Mouse (Mus musculus) erythroid progenitor cell, adult 5-6 weeks (primary cell): ENCODE data around the gene Crtap. TPM values are rescaled to one million over a fixed set of nuclear protein-coding genes. Genes with fewer than 3 reads are reported as not detected.
"Not testable (repeated sequence)": the region's sequence is repeated elsewhere in the genome, so short reads cannot be mapped to it uniquely, and the experiment has no call there.

Experiments
- ATAC-seq: replicated peaks from 2 replicates; pipeline ENCODE4 v1.8.0; 2016; ENCODE audit warnings: moderate number of reproducible peaks, mild to moderate bottlenecking, moderate TSS enrichment, inconsistent platforms; ENCODE audit not compliant: poor library complexity, low FRiP score, severe bottlenecking
- total RNA-seq, 2 experiments: library from RNA; stranded (forward) in 1 of 2; stranded (reverse) in 1 of 2; fragments of 150-400 nt in 1 of 2; fragments of 186-747, 209-891 nt in 1 of 2; gene quantifications; 2 replicates each; pipeline versions ENCODE4 v1.2.3 to v1.2.4; 2015 to 2017; ENCODE audit warnings: low replicate concordance in 2 of 2

The Crtap gene
- total RNA-seq, 2 experiments from 2014 or later: 3.5 to 10.1 TPM

DNA sequence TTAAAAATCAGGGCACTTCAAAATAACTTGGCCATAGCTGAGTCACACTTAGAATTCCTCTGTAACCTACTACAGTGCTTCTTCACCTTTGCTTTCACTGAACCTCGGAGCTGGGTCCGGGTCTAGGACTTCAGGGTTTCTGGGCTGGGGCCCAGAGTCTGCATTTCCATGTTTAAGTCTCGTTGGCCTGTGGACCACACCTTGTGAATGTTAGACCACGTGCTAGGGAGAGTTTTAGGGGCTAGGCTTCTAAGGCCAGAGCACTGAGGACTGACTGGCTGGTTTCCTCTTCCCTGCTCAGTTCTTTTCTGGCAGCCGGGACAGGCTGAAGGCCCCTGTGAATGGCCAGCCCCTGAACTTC, 10.1 kb upstream of the Crtap start:
- no peak for ATAC-seq

GRCm38 (mm10) chr9:114399680-114400079, 9.2 kb upstream of the Crtap start:
- 0 out of 2 replicates have a peak, but pooled peaks have one; percentile 31 for ATAC-seq

DNA sequence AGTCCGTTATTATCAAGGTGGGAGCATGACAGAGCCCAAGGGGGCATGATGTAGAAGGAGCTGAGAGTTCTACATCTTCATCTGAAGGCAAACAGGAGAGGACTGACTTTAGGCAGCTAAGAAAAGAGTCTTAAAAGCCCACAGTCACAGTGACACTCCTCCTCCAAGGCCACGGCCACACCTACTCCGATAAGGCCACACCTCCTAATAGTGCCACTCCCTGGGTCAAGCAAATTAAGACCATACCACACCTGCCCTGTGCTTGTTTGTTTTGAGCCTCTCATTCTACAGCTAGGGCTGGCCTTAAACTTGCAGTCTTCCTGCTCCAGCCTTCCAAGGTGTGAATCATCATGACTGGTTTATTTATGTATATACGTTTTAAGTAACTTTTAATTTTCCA, 4.8 kb upstream of the Crtap start:
- peak; percentile 56; the same call in 1 of the 2 replicates for ATAC-seq

DNA sequence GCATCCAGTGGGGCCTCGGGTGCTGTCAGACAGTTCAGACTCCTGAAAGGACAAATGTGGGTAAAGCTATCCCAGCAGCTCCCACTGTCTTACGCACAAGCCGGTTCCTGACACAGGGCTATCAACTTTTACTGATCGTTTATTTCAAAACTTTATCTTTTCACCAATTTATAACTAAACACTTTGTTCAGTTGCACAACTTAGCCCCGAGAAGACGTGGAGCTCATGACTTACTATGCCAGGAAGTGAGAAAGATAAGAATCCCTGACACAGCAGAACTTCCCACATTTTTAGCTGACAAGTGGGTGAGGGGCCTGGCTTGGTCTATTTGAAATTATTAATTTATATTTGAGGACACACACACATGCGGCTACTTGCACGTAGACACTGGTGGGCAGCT, 4.2 kb upstream of the Crtap start:
- no peak for ATAC-seq

GRCm38 (mm10) chr9:114394136-114394535, 3.7 kb upstream of the Crtap start:
- ATAC-seq: not testable (repeated sequence)

- no peak for ATAC-seq
These were observed 237 bp upstream of the Crtap start for GRCm38 (mm10) chr9:114390749-114391075.

DNA sequence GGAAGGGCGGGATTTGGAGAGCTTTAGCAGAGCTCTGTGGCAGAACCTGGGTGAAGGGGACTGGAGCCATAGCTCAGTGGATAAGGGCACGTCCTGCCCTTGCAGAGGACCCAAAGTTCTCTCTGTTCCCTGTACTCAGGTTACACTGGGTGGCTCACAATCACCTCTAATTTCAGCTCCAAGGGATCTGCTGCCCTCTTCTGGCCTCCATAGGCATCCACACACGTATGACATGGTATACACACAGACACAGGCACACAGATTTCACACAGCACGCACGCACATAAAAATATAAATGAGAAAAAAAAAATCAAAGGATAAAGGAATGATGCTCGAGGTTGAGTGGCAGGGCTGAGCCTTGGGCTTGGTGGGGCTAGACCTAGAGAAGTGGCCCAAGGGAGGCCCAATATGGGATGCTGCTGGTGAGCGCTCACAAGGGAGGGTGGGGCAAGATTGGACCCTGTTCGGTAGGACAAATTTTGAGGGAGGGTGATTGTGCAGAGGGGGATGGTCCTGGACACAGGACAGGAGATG, 1.0 kb downstream of the Crtap start:
- 0 out of 2 replicates have a peak, but pooled peaks have one; percentile 32 for ATAC-seq

DNA sequence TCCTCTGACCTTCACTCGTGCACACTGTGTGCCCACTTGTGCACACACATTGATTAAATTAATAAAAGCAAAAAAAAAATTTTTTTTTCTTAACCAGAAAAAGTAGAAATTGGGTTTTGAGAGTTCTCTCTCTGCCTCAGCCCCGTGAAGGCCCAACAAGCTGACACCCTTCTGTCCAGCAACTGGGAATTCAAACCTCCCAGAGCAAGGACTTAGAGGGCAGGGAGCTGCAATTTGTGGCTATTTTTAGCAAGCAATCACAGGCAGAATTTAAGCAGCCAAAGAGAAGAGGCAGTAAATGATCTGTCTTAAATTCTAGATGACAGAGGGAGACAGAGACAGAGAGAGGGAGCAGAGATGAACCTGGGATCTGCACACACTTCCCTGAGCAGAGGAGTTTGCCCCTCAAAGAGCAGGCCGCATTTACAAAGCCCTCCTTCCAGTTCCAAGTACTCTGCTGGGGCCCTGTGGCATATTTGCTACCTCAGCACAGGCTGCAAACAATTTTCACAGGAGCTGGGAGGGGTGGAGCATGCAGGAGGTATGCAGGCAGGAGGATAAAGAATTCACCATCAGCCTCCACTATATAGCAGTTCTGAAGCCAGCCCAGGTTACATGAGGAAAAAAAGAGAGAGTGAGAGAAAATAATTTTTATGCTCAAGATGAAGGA, 1.6 kb downstream of the Crtap start:
- ATAC-seq: no peak

GRCm38 (mm10) chr9:114388288-114388687, 2.2 kb downstream of the Crtap start:
- no peak for ATAC-seq

- no peak for ATAC-seq
These were observed 3.4 kb downstream of the Crtap start for GRCm38 (mm10) chr9:114387086-114387485.

DNA sequence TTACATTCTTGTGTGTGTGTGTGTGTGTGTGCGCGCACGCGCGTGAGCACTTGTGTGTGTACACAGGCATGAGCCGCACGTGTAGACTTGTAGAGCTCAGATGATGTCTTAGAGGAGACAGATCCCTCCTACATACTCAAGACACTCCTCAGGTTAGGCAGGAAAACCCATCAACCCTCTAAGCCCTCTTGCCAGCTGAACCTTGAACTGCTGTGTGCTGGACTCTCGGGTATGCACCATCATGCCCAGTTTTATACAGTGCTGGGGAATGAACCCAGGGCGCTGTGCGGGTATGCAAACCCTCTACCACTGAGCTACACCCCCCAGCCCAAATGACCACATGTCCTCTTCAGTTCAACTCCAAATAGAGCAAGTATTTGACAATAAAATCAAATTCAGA, 5.3 kb downstream of the Crtap start:
- no peak for ATAC-seq

GRCm38 (mm10) chr9:114384691-114385090, 5.8 kb downstream of the Crtap start:
- ATAC-seq: no peak

GRCm38 (mm10) chr9:114382936-114383710, 7.4 kb downstream of the Crtap start:
- ATAC-seq: no peak

GRCm38 (mm10) chr9:114380881-114381733, 9.4 kb downstream of the Crtap start:
- peak; percentile 70; the same call in 1 of the 2 replicates for ATAC-seq

DNA sequence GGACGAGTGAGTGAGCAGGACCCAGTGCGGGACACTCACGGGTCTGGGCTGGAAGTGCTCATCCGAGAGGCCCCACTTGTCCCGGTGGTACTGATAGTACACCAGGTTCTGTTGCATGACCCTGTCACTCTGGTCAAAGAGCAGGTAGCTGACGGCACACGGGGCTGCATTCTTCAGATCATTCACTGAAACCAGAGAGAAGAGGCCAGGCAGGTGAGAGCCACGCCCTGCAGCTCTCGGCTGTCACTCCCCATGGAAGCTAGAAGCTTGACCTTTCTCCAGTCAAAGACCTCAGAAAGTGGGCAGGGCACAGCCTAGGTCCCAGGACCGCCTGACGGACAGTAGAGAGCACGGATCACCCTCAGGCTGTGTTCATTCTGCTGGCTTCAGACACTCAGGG, 10.6 kb downstream of the Crtap start:
- no peak for ATAC-seq

DNA sequence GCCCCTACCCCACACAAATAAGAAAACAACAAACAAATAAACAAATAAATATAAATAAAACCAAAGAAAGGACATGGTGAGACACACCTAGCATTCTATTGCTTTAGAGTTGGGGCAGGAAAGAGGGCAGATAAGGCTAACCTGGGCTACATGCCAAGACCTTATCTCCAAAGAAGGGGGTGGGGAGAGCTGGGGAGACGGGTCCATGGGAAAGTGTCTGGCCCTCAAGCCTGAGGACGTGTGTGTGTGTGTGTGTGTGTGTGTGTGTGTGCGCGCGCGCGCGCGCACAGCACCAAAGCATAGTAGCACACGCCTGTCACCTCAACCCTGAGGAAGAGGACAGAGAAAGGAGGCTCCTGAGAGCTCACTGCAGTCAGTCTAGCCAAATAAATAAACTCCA, 13.3 kb downstream of the Crtap start:
- no peak for ATAC-seq

DNA sequence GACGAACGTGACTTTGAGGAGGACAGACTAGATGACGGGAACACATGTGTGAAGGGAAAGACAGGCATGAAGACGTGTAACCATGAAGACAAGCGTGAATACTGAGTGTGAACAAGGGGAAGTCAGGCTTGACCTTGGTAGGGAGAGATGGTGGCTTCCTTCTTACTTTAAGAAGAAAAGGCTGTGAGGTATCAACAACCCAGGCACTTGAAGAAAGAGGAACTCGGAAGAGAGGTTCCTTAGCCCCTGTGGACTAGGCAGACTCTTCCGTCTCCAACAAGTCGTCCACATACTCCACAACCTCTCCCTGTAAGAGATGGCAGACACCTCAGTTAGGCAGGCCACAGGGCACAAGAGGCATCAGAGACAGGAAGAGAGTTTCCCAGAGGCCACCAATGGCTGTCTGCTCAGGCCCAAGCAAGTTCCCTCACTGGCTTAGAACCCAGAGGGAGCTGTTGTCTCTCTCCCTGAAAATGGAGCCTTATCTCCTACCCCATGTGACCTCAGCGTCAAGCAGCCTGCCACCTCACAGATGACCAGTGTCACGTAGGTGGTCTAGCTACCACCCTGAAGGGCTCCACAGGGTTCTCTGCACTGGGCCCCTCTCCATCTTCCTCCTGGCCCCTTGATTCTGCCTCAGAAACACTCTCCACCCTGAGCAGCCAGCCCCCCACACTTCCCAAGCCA, 15.1 kb downstream of the Crtap start:
- ATAC-seq: no peak; the same call in 1 of the 2 replicates

DNA sequence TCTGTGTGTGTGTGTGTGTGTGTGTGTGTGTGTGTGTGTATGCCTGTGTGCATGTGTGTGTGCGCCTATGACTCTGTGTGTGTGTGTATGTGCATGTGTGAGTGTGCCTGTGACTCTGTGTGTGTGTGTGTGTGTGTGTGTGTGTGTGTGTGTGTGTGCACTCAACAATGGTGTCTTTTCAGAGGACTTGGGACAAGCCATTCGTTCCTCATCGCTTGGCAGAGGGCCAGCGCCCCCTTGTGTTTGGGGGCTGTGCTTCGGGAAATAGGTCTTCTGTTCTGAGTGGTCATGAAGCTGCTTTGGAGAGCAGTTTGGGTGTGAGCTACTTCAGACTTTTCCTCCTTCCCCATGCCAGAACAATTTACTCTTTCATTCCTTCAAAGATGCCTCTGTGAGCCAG, 18.8 kb downstream of the Crtap start:
- not testable (repeated sequence) for ATAC-seq

GRCm38 (mm10) chr9:114369389-114369788, 21.1 kb downstream of the Crtap start:
- peak; percentile 46; the same call in 1 of the 2 replicates for ATAC-seq

GRCm38 (mm10) chr9:114368471-114368858, 22.0 kb downstream of the Crtap start:
- no peak for ATAC-seq
